Mouse (Mus musculus) spleen, embryonic (tissue): ENCODE results near the gene Thrap3.

ENCODE experiments used
- CTCF ChIA-PET: fragments of 350-600 bp; sonication (Branson Sonifier 250); formaldehyde crosslinking; loops from one replicate; lab custom pipeline; 2022; lab: Charles Lee

Thrap3 gene

GRCm38 (mm10) chr4:126148161-126148961, 54.2 kb downstream of the Thrap3 start:
- CTCF ChIA-PET: no interaction called here

DNA sequence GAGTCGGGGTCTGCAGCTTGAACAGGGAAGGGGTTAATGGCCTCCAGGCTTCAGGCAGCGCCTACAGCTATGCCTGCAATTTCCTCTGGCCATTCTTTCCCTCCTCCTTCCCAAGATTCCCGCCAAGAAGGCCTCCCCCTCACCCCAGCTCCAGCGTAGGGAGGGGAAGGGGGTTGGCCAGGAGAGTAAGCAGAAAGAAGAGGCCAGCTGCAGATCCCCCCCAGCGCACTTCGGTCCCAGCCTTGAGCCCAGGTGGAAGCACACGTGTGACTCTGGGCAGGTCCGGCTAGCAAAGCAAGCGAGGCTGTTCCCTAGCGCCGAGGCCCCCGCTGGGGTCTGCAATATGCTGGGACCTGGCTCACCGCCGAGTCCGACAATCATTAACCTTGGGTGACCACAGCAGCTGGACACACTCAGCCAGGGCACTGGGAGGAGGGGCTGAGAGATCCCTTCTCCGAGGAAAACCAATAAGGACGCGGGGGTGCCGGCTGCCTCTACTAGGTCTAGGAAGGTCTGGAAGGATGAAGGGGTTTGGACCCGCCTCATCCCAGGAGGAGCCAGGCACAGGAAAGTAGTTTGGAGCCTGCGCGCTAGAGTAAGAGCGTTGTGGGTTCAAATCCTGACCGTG, 54.9 kb downstream of the Thrap3 start, which contains the start of gene Eva1b:
TSS of gene Eva1b (plus strand) at position 212 of the 628 bp plus-strand sequence.
- CTCF ChIA-PET: no interaction called here

DNA sequence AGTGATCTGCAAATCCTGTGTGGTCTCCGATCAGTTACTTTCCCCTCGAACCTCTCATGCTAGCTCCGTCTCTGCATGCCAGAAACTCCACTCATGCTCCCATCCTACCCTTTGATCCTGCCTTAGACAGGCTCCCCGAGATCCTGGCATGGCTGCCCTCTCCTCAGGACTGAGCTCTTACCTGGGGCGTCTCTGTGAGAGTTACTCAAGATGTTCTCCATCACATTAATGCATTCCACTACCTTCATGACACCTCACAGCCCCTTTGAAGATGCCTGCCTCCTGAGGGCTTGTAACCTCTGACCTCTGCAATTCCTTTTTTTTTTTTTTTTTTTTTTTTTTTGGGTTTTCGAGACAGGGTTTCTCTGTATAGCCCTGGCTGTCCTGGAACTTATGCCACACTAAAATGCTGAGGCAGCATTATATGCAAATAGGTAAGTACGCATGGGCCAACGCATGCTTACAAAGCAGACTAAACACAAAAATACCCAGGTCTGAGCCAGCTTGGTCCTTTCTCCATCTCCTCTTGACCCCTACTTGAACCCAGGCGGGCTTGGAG, 55.5 kb downstream of the Thrap3 start:
- CTCF ChIA-PET: interaction anchor here (0.7 kb wide), 1 partner anchor 61 kb away, joined by 29 read pairs; no protein-coding TSS in a partner anchor

GRCm38 (mm10) chr4:126145396-126145795, 57.2 kb downstream of the Thrap3 start:
- CTCF ChIA-PET: no interaction called here

GRCm38 (mm10) chr4:126141021-126141420, 61.5 kb downstream of the Thrap3 start:
- CTCF ChIA-PET: no interaction called here

GRCm38 (mm10) chr4:126137773-126138172, 64.8 kb downstream of the Thrap3 start:
- CTCF ChIA-PET: no interaction called here

DNA sequence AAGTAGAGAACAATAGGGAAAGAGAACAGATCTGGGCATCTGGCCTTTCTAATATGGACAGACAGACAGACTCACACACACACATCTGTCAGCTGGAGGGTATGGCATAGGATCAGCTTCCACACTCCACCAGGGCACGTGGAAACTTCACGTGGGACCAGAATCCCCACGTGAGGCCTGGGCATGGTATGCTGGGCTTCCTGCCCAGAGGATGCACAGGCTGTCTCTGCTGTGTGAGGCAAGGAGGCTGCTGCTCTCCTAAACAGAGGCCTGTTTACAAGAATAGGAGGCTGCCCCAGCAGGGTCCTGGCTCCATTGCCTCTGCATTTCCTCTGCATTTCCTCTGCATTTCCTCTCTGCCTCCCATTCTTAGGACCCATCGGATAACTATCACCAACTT, 67.9 kb downstream of the Thrap3 start:
- CTCF ChIA-PET: no interaction called here

GRCm38 (mm10) chr4:126134236-126134635, 68.3 kb downstream of the Thrap3 start:
- CTCF ChIA-PET: no interaction called here

DNA sequence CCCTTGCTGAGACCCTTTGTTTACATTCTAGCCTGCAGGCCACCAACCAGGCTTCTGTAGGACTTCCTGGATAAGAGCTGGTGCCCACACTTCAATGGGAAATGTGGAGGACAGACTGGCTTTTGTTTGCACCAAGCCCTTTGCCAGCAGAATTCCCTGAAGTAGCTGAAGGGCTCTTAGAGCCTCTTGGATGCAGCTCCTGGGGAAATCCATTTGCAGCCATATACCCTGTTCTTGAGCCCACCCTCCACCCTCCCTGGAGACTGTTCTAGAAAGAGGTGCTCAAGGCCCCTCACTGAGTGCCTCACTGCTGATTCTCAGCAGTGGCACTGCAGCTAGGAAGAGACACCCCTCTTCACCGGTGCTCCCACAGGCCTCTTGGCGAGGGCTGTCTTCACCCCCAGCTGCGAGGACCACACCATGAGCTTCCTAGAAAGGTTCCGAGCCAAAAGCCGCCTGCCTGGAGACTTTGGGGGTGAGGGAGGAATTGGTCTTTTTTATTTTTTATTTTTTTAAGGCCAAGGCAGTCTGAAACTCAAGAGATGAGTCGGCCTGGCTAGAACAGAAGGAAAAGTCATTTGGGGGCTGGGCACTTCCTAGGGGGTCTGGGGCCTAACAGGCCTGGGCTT, 69.8 kb downstream of the Thrap3 start:
- CTCF ChIA-PET: interaction anchor here (0.6 kb wide), 2 partner anchors 18 to 50 kb away, joined by 3 to 7 read pairs; no protein-coding TSS in a partner anchor

DNA sequence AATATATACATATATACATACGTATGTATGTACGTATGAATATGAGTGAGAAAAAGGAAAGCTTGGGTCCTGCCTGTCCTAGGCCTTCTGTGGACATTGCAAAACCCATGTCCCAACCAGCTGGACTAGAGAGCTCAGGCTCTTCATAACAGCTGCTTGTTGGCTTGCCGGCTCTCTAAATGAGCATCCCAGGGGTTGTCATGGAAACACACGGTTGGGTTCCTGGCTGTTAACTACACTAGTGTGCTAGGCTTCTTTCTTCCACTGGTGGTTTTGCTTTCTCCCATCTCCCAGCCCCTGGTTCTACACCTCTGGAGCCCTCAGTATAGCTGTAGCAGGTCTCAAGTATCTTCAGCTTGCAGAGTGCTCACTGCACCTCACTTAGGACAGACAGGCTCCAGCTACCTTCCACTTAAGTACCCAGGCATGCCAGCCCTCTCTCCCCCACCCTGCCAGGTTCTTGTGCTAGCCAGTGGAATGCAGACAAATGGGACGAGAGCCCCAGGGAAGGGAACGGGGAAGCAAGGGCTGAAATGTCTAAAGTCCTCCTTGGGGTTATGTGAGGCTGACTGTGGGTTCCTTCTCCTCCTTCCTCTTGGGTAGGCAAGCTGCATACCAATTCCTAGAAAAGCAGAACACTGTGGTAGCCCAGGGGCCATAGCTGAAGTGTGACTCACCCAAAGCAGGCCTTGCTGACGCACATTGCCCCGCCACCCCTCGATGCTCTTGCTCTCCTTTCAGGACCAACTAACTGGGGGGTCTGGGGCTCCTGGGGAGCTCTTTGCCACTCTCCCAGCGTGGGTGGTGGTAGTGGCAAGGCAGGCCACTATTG, 71.1 kb downstream of the Thrap3 start:
- CTCF ChIA-PET: interaction anchor here (0.7 to 1.0 kb wide), 2 partner anchors 9 to 130 kb away, joined by 3 read pairs; partner anchors contain the start of gene Trappc3

GRCm38 (mm10) chr4:126130502-126130901, 72.1 kb downstream of the Thrap3 start:
- CTCF ChIA-PET: no interaction called here

DNA sequence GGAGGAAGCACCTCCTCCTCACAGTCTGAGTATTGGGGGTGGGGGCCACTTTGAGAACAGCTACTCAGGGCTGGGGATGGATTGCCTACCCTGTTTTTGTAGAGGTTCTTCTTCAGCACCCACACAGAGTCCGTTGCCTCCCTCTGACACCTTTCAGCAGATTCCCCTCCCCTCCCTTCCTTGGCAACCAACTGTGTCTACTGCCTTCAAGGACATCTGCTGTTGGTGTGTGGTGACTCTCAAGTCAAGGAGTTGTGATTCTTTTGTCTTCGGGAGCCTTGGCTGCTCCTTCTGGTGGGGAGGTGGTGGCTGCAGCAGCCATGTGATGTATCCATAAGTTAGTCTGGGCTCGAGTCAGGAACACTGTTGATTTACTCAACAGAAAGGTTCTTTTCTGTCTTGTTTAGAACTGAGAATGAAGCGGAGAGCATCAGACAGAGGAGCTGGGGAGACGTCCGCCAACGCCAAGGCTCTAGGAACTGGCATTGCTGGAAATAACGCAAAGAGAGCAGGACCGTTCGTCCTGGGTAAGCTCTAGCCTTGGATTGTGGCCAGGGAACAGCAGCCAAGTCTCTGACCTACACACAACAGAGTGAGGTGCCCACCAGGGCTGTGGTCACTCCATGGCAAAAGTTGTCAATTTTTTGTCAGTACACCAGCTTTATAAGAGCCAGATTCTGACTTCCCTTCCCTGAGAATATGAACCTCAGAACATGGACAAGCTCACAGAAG, 79.1 kb downstream of the Thrap3 start:
- CTCF ChIA-PET: no interaction called here

DNA sequence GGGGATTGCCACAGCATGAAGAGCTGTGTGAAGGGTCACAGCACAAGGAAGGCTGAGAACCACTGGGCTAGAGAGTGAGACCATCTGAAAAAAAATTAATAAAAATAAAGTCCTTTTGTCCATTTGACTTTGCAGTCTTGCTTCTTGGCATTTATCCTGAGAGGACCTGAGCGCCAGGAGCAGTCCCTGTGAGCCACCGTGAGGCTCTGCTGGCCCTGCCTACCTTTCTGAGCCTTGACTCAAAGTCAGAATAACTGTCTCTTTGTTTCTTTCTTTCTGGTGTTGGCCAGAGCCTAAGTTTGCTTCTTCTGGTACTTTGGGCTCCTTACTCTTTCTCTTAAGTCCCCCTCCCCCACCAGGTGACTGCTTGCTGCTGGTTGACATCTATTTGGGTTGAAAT, 82.1 kb downstream of the Thrap3 start:
- CTCF ChIA-PET: interaction anchor here (0.6 kb wide), 1 partner anchor 200 kb away, joined by 3 read pairs; no protein-coding TSS in a partner anchor

GRCm38 (mm10) chr4:126120052-126120451, 82.5 kb downstream of the Thrap3 start:
- CTCF ChIA-PET: interaction anchor here (0.6 kb wide), 1 partner anchor 200 kb away, joined by 3 read pairs; no protein-coding TSS in a partner anchor

GRCm38 (mm10) chr4:126119051-126119450, 83.5 kb downstream of the Thrap3 start:
- CTCF ChIA-PET: interaction anchor here (0.7 kb wide), 1 partner anchor 1145 kb away, joined by 5 read pairs; no protein-coding TSS in a partner anchor

- CTCF ChIA-PET: interaction anchor here (0.7 kb wide), 1 partner anchor 1146 kb away, joined by 5 read pairs; no protein-coding TSS in a partner anchor
Measured at GRCm38 (mm10) chr4:126118651-126119050, 83.9 kb downstream of the Thrap3 start.

DNA sequence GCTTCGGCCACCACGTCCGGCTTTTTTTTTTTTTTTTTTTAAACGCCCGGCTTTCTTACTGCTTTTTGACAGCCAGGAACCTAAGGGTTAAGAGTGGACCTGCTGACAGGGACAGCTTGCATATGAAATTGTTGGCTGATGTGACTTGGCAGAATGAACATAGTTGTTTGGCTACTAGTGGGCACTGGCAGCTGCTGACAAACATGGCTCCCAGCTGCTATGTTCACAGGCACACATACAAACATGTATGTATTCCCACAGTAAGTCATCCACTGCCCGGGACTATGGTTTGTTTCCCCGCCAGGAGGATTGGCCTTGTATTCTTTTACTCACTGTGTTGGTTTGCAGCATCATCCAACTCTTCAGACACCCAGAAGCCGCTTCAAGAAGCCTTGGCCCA, 85.4 kb downstream of the Thrap3 start:
- CTCF ChIA-PET: no interaction called here

GRCm38 (mm10) chr4:126115871-126116521, 86.6 kb downstream of the Thrap3 start:
- CTCF ChIA-PET: interaction anchor here (0.9 kb wide), 1 partner anchor 30 kb away, joined by 6 read pairs; no protein-coding TSS in a partner anchor

- CTCF ChIA-PET: interaction anchor here (0.9 kb wide), 1 partner anchor 29 kb away, joined by 6 read pairs; no protein-coding TSS in a partner anchor
Measured at GRCm38 (mm10) chr4:126115411-126115810, 87.1 kb downstream of the Thrap3 start.
